Mouse (Mus musculus) lung, adult 18-20 months (tissue): ENCODE data around the gene Pi4kb.
"Not testable (repeated sequence)": the region's sequence is repeated elsewhere in the genome, so short reads cannot be mapped to it uniquely, and the experiment has no call there.

Source experiments
- DNase-seq, 2 experiments: peaks; one replicate each; pipeline ENCODE4 v3.0.0; 2022; ENCODE audit warnings: mixed read lengths in 2 of 2

The Pi4kb gene

DNA sequence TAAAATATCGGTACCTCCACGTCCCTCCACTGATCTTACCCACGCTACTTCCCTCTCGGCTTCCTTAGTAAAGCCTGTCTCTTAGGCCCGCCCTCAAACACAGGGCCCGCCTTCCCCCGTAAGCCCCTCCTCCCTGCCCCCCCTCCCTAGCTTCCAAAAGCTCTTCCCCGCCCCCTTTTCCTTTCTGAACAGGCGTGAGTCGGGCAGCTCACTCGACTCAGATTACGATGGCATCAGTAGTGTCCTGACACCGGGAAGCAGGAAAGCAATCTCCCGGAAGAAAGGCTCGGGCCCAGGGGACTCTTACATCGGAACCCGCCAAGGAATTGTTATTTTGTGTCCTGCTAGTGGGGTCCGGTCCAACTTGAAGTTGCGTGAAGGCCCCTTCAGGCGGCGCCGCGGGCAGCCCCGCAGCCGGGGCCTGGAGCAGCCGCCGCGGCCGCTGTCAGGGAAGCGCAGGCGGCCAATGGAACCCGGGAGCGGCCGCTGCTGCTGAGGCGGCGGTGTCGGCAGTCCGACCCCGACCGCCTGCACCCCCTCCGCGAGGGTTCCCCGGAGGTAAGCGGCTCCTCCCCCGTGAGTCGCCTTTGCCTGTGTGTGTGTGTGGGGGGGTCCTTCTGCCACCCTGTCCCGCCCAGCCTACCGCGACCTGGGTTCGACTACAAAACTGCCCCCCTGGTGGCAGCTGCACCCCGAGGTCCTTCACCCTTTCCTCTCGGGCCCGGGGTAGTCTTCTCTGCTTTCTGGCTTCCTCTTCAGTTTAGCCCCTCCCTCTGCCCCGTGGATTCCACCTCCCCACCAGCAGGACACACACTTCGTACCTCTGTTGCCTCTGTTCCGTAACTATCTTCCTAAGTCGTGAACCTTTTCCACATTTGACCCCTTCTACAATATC is at the start of gene Pi4kb:
TSS of gene Pi4kb (plus strand) at position 204 of the 895 bp plus-strand sequence.
- peak; percentile 86 to 89 for DNase-seq

DNA sequence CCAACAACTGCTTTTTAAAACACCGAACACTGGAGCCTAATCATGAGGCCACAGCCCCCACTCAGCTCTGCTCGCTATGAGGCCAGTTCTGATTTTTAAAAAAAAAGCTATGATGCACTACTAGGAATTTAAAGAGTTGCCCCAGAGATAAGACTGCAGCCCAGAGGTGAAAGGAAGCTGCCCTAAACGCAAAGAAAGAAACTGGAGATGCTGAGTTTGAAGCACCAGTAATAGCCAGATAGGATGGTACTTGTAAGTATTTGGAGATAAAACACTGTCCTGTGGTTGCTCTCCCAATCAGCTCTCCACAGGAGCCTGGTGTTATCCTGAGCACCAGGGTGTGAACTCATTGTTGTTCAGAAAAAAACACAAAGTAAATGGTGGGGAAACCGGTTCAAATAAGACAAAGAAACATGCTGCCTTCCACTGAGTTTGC is 48.2 kb upstream of the Pi4kb start:
- DNase-seq, result not testable (repeated sequence)

DNA sequence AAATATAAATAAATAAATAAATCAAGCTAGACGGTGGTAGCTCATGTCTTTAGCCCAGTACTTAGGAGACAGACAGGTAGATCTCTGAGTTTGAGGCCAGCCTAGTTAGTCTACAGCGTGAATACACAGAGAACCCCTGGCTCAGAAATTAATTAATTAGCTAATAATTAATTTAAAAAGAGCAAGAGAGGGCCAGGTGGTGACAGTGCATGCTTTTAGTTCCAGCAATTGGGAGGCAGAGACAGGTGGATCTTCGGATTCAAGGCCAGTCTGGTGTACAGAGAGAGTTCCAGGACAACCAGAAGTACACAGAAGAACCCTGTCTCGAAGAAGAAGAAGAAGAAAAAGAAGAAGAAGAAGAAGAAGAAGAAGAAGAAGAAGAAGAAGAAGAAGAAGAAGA is 45.6 kb upstream of the Pi4kb start:
- not testable (repeated sequence) for DNase-seq

DNA sequence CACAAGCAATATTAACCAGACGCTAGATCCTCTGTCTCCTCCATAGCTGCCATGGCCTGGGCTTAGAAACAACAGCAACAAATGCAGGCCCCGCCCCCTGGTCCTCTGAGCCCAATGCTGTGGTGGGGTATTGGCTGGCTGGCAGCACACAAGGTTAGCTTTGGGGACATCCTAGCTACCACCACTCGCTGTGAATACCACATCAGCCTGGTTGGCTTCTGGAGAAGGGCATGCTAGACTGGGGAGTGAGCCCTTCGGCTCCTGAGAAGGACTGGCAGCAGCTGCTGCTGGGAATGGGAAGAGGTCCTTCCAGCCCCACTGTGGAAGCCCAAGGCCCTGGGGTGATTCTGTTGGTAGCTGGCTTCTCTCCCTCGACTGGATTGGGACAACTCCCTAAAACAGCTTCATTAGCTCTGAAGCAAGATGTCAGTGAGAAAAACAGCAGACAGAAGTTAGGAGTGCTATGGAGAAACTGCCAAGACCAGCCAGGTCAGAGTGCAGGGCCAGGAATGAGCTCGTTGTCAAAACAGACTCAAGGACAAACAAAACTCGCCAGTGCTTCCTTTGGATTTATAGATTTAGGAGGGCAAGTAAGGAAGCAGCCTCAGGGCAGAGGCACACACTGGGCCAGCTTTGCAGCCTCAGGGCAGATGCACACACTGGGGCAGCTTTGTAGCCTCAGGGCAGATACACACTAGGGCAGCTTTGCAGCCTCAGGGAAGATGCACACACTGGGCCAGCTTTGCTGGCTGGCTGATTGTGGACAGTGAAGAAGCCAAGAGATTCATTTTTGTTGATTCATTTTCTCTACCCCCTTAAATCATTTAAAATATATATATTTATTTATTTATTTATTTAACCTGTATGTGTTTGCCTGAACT is 43.9 kb upstream of the Pi4kb start:
- DNase-seq, result peak in 1 of 2 experiments; percentile 57

DNA sequence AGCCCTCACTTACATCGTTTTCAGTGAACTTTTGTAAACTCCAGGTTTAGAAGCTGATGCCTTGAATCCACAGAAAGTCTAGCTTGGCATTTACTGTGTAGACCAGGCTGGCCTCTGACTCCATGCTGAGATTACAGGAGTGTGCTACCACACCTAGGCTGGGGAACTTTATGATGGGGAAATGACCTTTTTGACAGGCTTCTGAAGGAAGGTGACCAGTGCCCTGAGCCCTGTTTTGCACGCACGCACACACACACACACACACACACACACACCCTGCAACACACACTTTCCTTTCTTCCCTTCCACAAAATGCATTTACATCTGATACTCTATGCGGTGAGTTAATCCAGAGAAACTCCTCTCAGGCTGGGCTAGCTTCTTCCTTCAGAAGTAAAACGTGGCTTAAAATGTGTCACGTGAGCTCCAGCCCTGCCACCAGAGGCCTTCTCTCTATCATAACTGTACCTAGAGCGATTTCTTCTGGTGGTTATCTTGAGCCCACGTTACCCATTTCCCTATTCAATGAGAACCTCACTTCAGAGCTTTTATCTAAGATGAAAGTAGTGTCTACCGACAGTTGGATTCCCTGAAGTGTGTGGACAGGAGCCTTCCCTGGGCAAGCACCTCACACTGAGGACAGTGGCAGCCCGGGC is 43.0 kb upstream of the Pi4kb start:
- DNase-seq, result not testable (repeated sequence)

DNA sequence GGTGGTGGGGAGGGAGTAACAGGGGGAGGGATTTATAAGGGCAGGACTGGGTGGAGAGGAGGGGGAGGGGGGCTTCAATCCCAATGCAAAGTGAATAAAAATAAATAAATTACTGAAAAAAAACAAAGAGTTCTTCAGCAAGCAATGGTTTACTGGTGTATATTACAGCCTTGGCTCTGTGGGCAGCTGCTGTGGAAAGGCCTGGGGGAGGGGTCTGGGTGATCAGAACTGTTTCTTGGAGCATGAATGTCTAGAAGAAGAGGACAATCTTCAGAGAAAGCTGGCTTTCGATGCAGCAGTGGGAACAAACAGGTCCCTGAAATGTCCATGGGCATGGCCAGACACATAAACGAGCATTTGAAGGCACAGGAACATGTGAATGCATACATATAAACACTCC is 42.3 kb upstream of the Pi4kb start:
- not testable (repeated sequence) for DNase-seq

DNA sequence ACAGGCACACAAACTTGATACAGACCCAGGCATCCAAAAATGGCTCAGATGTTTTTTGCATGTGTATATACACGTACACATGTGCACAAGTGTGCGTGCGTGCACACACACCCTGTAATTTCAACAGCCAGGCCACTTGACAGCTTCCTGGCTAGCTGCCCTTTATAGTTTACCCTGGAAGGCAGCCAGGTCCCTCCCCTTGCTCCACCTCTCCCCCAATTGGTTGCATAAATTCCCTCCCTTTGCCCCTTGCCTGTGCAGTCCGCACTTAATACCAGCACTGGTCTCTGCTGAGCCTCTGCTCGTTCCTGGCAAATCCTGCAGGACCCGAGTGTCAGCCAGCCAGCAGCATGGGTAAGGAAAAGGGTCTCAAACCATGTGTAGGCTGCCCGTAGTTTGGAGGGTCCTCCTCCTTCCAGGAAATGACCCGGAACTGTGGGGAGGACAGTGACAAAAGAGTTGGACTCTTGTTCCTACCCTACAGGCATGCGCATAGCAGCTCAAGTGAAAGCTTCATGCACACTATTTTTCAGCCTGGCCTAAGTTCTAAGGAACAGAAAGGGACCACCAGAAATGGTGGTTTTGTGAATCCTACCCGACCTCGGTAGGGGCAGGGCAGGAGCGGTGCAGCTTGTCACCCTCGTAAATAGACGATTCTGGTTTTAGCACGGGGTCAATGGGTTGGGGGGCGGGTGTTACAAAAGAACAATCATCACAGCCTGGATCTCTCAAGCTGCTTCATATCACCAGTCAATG is 41.5 kb upstream of the Pi4kb start, which contains the start of gene Selenbp1:
TSS of gene Selenbp1 (plus strand) at position 248 of the 756 bp plus-strand sequence.
- peak; percentile 95 for DNase-seq

DNA sequence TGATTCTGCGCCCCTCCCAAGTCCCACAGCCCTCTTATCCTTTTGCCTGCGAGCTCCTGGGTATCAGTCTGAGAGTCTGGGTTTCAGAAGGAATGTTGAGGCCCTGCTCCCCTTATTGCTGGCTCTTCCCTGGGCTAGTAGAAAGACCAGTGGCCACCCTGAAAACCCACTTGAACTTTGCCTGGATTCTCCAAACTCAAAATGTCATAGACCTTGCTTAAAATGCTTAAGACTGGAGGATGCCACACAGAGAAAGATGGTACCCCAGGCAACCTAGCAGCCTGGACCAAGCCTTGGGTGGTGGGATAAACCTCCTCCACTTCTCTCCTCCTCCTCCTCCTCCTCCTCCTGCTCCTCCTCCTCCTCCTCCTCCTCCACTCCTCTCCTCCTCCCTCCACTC is 40.9 kb upstream of the Pi4kb start:
- not testable (repeated sequence) for DNase-seq

DNA sequence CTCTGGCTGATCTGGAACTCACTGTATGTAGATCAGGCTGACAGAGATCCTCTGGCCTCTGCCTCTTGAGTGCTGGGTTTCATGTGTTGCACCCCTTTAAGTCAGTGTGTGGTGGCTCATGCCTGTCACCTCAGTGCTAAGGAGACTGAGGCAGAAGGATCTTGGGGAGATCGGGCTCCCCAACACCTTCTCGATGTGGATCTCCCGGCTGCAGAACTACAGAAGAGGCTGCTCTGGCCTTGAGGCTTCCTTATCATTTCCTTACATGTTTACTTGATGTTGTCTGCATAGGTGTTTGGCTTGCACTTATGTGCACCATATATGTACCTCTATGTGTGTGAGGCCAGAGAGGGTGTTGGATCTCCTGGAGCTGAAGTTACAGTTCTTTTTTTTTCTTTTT is 40.0 kb upstream of the Pi4kb start:
- not testable (repeated sequence) for DNase-seq

DNA sequence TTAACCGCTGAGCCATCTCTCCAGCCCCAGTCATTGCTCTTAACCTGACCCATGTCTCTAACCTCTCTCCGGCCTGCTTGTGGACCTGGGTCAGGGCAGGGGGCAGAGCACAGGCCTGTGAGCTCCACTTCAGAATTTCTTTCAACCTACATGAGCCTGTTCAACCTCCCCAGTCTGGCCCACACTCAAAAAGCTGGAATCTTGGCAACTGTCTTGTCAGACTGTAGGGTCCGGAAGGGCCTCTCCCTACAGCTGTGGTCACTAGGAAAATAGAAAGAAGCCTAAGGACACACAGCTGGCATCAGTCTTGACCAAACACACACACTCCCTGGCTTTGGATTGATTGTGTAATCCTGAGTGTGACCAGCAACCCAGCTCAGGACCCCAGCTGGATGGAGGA is 39.2 kb upstream of the Pi4kb start:
- DNase-seq, result peak; percentile 77 to 86

DNA sequence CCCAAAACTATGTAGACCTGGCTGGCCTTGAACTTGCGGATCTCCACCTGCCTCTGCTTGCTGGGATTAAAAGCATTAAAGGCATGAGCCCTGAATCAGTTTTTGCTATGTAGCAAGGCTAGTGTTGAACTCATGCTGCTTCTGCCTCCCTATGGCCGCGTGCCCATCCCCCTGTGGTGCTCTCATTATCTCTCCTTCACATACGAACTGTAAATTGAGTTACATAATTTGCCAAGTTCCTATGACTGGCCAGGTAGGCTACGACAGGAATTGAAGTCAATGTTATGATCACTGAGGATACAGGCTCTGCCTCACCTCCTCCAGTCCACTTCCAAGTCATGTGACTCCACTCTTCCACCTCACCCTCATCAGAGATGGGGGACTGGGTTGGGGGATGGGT is 38.4 kb upstream of the Pi4kb start:
- not testable (repeated sequence) for DNase-seq

DNA sequence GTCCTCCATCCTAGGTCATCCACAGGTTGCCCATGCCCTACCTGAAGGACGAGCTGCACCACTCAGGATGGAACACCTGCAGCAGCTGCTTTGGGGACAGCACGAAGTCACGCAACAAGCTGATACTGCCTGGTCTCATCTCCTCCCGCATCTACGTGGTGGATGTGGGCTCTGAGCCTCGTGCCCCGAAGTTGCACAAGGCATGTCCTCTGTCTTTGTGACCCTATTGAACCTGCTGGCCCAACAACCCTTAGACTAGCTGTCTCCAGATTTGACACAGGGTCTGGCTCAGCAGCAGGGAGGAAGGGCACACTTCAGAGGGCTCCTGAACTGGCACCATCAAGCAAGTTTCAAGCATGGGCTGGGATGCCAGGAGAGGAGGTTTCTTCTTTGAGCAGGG is 37.3 kb upstream of the Pi4kb start:
- not testable (repeated sequence) for DNase-seq

DNA sequence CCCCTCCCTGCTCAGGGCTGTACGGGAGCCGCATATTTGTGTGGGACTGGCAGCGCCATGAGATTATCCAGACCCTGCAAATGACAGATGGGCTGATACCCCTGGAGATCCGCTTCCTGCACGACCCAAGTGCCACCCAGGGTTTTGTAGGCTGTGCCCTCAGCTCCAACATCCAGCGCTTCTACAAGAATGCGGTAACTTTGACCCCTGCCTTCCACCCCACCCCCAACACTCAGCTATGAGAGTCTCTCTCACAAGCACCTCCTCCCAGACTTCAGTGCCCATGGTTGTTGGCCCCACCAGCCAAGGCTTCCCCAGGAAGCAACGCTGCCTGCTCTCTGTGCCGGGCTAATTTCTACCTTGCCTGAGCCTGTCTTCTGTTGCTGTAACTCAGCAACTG is 34.5 kb upstream of the Pi4kb start:
- peak in 1 of 2 experiments; percentile 58 for DNase-seq

DNA sequence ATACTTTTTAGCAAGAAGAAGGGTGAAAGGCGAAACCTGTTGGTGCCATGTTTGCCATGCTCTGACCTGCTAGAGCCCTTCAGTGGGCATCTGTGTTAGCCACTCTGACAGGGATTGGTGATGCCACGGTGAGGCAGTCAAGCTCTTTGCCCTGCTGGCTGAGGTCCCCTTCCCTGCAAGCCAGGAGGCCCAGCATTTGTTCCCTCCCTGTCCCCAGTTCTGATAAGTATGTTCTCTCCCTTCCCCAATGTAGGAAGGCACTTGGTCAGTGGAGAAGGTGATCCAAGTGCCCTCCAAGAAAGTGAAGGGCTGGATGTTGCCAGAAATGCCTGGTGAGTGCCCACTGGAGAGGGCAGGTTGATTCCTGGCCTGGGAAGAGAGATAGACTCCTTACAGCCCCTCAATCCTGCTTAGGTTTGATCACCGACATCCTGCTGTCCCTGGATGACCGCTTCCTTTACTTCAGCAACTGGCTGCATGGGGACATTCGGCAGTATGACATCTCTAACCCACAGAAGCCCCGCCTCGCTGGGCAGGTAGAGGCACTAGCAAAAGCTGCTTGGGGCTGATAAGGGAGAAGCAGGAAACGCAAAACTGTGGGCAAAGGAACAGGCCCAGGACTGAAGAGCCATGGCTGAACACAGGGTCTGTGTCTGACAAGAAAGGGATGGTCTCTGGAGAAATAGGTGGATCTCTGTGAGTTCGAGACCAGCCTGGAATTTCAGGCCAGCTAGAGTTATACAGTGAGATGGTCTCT is 32.1 kb upstream of the Pi4kb start:
- not testable (repeated sequence) for DNase-seq

DNA sequence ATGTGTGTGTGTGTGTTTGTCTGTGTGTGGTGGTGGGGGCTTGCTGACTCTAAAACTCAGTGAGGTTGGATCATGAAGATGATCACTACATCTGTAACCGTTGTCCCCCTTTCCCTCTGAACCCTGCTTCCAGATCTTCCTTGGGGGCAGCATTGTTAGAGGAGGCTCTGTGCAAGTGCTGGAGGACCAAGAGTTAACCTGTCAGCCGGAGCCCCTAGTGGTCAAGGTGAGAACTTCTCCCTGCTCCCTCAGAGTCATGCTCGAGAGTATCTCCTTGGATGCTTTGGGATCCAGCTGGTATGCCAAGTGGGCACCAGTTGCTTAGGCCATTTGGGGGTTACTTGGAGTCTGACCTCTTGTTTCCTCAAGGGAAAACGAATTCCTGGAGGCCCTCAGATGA is 30.8 kb upstream of the Pi4kb start:
- not testable (repeated sequence) for DNase-seq

DNA sequence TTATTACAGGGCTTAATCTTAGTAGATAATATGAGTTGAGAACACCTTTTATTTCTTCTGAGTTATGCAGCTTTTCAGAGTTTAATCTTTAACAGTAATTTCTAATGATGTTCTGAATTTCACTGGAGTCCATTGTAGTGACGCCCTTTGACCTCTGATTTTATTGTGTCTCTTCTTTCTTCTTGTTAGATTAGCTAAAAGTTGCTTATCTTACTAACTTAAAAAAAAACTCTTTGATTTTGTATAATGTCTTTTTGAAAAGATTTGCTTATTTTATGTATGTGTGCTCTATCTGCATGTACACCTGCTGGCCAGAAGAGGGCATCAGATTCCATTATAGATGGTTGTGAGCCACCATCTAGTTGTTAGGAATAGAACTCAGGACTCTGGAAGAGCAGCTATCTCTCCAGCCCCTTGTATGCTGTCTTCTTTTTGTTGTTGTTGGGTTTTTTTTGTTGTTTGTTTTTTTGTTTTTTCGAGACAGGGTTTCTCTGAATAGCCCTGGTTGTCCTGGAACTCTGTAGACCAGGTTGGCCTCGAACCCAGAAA is 26.4 kb upstream of the Pi4kb start:
- no peak for DNase-seq

DNA sequence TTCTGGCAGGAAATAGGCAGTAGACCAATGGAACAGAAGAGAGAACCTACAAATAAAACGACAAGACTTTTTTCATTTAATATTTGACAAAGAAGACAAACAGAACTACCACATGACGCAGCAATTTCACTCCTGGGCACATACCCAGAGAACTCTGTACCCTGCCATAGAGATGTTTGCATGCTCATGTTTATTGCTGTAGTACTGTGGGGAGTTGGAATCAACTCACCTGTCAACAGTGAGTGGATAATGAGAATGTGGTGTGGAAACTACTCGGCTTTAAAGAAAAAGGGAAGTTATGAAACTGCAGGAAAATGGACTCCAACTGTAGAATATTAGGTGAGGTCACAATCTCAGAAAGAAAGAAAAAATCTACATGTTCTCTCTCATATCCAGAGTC is 24.9 kb upstream of the Pi4kb start:
- peak in 1 of 2 experiments; percentile 35 for DNase-seq

DNA sequence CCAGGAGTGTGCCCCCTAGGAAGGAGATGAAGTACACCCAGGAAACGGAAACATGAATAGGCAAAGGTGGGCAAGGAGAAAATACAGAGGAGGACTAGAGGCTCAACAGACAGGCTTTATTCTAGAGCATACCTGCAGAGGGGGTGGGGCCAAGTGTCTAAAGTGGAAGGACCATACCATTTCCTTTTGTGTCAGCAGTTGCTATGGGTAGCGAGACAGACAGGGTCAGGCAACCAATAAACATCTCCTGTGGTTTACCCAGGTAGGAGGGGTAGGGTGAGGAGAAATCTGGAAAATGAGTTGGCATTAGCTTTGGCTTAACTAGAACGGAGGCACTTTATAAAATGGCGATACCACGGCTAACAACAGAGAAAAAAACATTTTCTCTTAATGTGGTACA is 21.7 kb upstream of the Pi4kb start:
- DNase-seq, result peak; percentile 82 to 85

DNA sequence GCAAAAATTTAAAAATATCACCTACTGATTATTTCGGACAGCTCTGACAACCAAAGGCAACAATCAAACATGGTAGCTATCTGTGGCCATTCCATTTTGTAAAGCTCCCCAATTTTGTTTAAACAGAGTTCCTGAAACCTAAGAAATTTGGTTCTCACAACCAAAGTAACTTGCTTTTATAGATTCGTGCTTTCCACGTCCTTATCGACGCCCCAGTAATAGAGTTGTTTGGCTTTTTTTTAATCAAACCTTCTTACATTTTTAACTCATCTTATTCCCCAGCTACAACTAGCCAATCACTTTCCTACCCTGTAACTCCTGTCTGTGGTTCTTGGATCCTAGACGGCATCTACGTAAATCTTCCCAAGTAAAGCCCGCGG is 21.2 kb upstream of the Pi4kb start:
- no peak for DNase-seq

DNA sequence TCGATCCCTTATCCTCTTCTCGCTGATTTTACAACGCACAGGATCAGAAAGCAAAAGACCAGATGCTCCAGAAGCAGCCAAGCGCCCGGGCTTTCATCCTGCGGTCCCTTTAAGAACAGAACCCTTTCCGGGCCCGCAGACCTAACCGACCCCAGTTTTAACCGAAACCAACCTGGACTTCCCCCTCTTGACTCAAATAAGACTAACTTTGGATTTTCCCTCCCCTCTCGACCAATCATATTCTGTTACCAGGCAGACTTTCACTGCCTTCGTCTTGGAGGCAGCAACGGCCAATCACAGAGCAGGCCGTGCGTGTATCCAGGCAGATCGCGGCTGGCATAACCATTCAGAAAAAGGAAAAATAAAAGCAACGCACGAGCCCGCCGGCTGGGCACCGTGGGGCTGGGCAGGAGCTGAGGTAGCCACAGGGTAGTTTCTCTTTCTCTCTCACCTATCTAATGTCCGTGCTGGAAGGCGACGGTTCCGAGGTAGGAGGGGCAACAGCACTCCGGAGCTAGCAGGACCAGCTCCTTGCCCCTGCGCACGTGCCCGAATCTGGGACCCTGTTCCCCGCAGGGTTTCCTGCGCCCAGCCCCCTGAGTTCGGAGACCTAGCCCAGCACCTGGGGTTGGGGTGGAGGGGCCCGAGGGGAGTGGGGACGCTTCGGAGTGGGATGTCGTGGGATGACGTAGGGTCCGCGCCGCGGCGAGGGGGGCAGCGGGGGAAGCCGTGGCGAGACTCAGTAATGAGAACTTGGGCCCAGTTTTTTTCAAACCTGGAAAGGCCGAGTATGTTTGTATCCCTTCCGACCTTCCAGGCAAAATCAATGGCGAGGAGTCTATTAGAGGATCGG is 20.5 kb upstream of the Pi4kb start, which contains the start of gene Rfx5:
TSS of gene Rfx5 (plus strand) at position 312 of the 853 bp plus-strand sequence.
- peak; percentile 96 to 98 for DNase-seq
